Mouse (Mus musculus) cerebellum, adult 2 months (tissue): Measurements from ENCODE around the gene Met. TPM values are rescaled to one million over a fixed set of nuclear protein-coding genes. Genes with fewer than 3 reads are reported as not detected.
A peak's percentile ranks its signal among the peaks of the same experiment; 100 is the strongest.

ENCODE experiments used
- DNase-seq, 2 experiments: peaks; one replicate each; pipeline ENCODE4 v3.0.0; 2021
- H3K27ac ChIP-seq: fragments of 200-500 bp; 2 replicates; pipeline ENCODE4 v1.5.1; 2012; ENCODE audit warnings: low read length, control low read depth, inconsistent platforms; ENCODE audit not compliant: insufficient read depth
- H3K27me3 ChIP-seq: fragments of 200-500 bp; 2 replicates; pipeline ENCODE4 v1.6.1; 2012; ENCODE audit warnings: inconsistent platforms, mild to moderate bottlenecking, low read length, moderate library complexity; ENCODE audit not compliant: control insufficient read depth, insufficient read depth
- H3K4me1 ChIP-seq: fragments of 200-500 bp; 2 replicates; pipeline ENCODE4 v1.6.1; 2011; ENCODE audit warnings: low read length; ENCODE audit not compliant: control insufficient read depth, insufficient read depth
- H3K4me3 ChIP-seq: fragments of 200-500 bp; replicated peaks from 2 replicates; pipeline ENCODE3; 2011; ENCODE audit warnings: mild to moderate bottlenecking, low read depth, low read length, control low read depth; ENCODE audit not compliant: insufficient read depth
- CTCF ChIP-seq: fragments of 200-500 bp; IDR thresholded peaks from 2 replicates; pipeline ENCODE4 v1.5.1; 2011; ENCODE audit warnings: low read depth, mild to moderate bottlenecking, control low read depth, low read length, moderate library complexity, borderline replicate concordance; ENCODE audit not compliant: insufficient read depth
- POLR2A ChIP-seq: fragments of 200-500 bp; IDR thresholded peaks from 2 replicates; pipeline ENCODE4 v1.6.1; 2011; ENCODE audit warnings: low read length, control low read depth, borderline replicate concordance; ENCODE audit not compliant: insufficient read depth
- WGBS: fragments of 180-500 bp; shearing (Covaris S2); methylation state at CpG from one replicate; pipeline ENCODE4 v1.1.7; 2018; 5-methylcytosine and 5-hydroxymethylcytosine counted together
- polyA plus RNA-seq: library from polyadenylated mRNA; depleted of rRNA; stranded (reverse); fragments of >200 nt; gene quantifications from 2 replicates; pipeline ENCODE4 v1.2.3, GENCODE M21; 2012

Gene Met
- polyA plus RNA-seq, 1 experiment = 0.44 TPM

- TF ChIP-seq CTCF (no peak), POLR2A (no peak)
- WGBS = 78% methylated on average over 3 of the region's 3 CpGs
- no peak overlapping the region for H3K4me3 ChIP-seq
- DNase-seq = no peak
- no peaks in the 10 kb centered on the region for H3K4me1 ChIP-seq
- no peak overlapping the region for H3K27ac ChIP-seq
- H3K27me3 ChIP-seq = no peaks in the 10 kb centered on the region
These were observed 114.6 kb downstream of the Met start for GRCm38 (mm10) chr6:17578092-17578760.

- no peak for DNase-seq
- Histone ChIP-seq H3K4me3 (no peak overlapping the region), H3K4me1 (no peaks in the 10 kb centered on the region), H3K27ac (no peak overlapping the region), H3K27me3 (no peaks in the 10 kb centered on the region)
- TF ChIP-seq POLR2A (no peak), CTCF (no peak)
- WGBS = 77% methylated on average over 3 of the region's 3 CpGs
These were observed 116.7 kb downstream of the Met start for GRCm38 (mm10) chr6:17580349-17580748.

GRCm38 (mm10) chr6:17583982-17584381, 120.4 kb downstream of the Met start:
- TF ChIP-seq CTCF (no peak), POLR2A (no peak)
- H3K27ac ChIP-seq = no peak overlapping the region

GRCm38 (mm10) chr6:17589049-17589952, 125.7 kb downstream of the Met start:
- Histone ChIP-seq H3K27me3 (no peaks in the 10 kb centered on the region), H3K27ac (no peak overlapping the region), H3K4me1 (no peaks in the 10 kb centered on the region), H3K4me3 (no peak overlapping the region)
- 34% methylated on average over 16 of the region's 16 CpGs for WGBS
- TF ChIP-seq POLR2A = no peak
- TF ChIP-seq CTCF = peak; percentile 90
- peak; percentile 48 to 69 for DNase-seq

More at GRCm38 (mm10) chr6:17583982-17584381, 120.4 kb downstream of the Met start:
- 5% methylated on average over 13 of the region's 13 CpGs for WGBS
- H3K4me3 ChIP-seq = peak overlapping the region; percentile 25
- no peaks in the 10 kb centered on the region for H3K4me1 ChIP-seq
- no peaks in the 10 kb centered on the region for H3K27me3 ChIP-seq
- peak; percentile 39 to 47 for DNase-seq

GRCm38 (mm10) chr6:17589953-17590627, 126.5 kb downstream of the Met start:
- DNase-seq = no peak
- TF ChIP-seq CTCF (no peak), POLR2A (no peak)
- WGBS = 56% methylated on average over 8 of the region's 8 CpGs
- H3K4me1 ChIP-seq = no peaks in the 10 kb centered on the region
- no peak overlapping the region for H3K4me3 ChIP-seq
- H3K27me3 ChIP-seq = no peaks in the 10 kb centered on the region
- no peak overlapping the region for H3K27ac ChIP-seq

- Histone ChIP-seq H3K27me3 (no peaks in the 10 kb centered on the region), H3K4me1 (no peaks in the 10 kb centered on the region), H3K27ac (no peak overlapping the region), H3K4me3 (no peak overlapping the region)
- no peak for DNase-seq
- no peak for TF ChIP-seq POLR2A
- WGBS = 59% methylated on average over 2 of the region's 2 CpGs
These were observed 130.4 kb downstream of the Met start for GRCm38 (mm10) chr6:17593971-17594370.

GRCm38 (mm10) chr6:17595712-17596462, 132.3 kb downstream of the Met start:
- Histone ChIP-seq H3K4me3 (no peak overlapping the region), H3K4me1 (no peaks in the 10 kb centered on the region), H3K27ac (no peak overlapping the region), H3K27me3 (no peaks in the 10 kb centered on the region)
- 76% methylated on average over 11 of the region's 11 CpGs for WGBS
- no peak for DNase-seq
- TF ChIP-seq CTCF (no peak), POLR2A (no peak)
